Mouse (Mus musculus) limb, embryonic 11.5 days (tissue): ENCODE results near the gene Specc1. TPM values are rescaled to one million over a fixed set of nuclear protein-coding genes. Genes with fewer than 3 reads are reported as not detected.

ENCODE experiments used
- ATAC-seq: fragments of 200-750 bp; cut with Nextera tagmentation; 2 replicates; pipeline ENCODE4 v1.8.0; 2017; ENCODE audit warnings: low read depth; ENCODE audit not compliant: insufficient number of reproducible peaks, low FRiP score, low TSS enrichment
- DNase-seq: peaks from one replicate; pipeline ENCODE4 v3.0.0-alpha.2; 2015; ENCODE audit warnings: low spot score
- H3K27ac ChIP-seq: fragments of 300-500 bp; sonication (generic); replicated peaks from 2 replicates; pipeline ENCODE4 v1.5.1; 2014; ENCODE audit warnings: low read depth, mild to moderate bottlenecking, low read length
- H3K27me3 ChIP-seq: fragments of 300-500 bp; sonication (generic); 2 replicates; pipeline ENCODE4 v1.6.1; 2014; ENCODE audit warnings: mild to moderate bottlenecking, low read length, mixed read lengths; ENCODE audit not compliant: control insufficient read depth, insufficient read depth
- H3K36me3 ChIP-seq: fragments of 300-500 bp; sonication (generic); 2 replicates; pipeline ENCODE4 v1.6.1; 2014; ENCODE audit warnings: mild to moderate bottlenecking, low read length, moderate library complexity, mixed read lengths; ENCODE audit not compliant: control insufficient read depth, insufficient read depth
- H3K4me1 ChIP-seq: fragments of 300-500 bp; sonication (generic); 2 replicates; pipeline ENCODE4 v1.6.1; 2014; ENCODE audit warnings: low read length, mixed read lengths; ENCODE audit not compliant: control insufficient read depth, insufficient read depth
- H3K4me2 ChIP-seq: fragments of 300-500 bp; sonication (generic); 2 replicates; pipeline ENCODE4 v1.6.1; 2014; ENCODE audit warnings: low read depth, mild to moderate bottlenecking, moderate library complexity; ENCODE audit not compliant: severe bottlenecking
- H3K4me3 ChIP-seq: fragments of 300-500 bp; sonication (generic); 2 replicates; pipeline ENCODE4 v1.5.1; 2014; ENCODE audit warnings: low read depth, low read length
- H3K9ac ChIP-seq: fragments of 300-500 bp; sonication (generic); 2 replicates; pipeline ENCODE4 v1.6.1; 2014; ENCODE audit warnings: mild to moderate bottlenecking, low read length
- H3K9me3 ChIP-seq: fragments of 300-500 bp; sonication (generic); 2 replicates; pipeline ENCODE4 v1.6.1; 2016; ENCODE audit warnings: low read length; ENCODE audit not compliant: control insufficient read depth
- WGBS: fragments of 180-500 bp; shearing (Covaris S2); extraction: QIAGEN DNeasy Blood & Tissue Kit; methylation state at CpG from one replicate; pipeline ENCODE4 v1.1.7; 2014; 5-methylcytosine and 5-hydroxymethylcytosine counted together
- polyA plus RNA-seq: library from polyadenylated mRNA; unstranded; fragments of >200 nt; fragmentation: Nextera tagmentation; extraction: Ambion mirVana; gene quantifications from 2 replicates; pipeline ENCODE4 v1.2.1, GENCODE M21; 2014

Specc1 gene
- polyA plus RNA-seq, 1 experiment from 2014 or later, result 17.8 TPM

DNA sequence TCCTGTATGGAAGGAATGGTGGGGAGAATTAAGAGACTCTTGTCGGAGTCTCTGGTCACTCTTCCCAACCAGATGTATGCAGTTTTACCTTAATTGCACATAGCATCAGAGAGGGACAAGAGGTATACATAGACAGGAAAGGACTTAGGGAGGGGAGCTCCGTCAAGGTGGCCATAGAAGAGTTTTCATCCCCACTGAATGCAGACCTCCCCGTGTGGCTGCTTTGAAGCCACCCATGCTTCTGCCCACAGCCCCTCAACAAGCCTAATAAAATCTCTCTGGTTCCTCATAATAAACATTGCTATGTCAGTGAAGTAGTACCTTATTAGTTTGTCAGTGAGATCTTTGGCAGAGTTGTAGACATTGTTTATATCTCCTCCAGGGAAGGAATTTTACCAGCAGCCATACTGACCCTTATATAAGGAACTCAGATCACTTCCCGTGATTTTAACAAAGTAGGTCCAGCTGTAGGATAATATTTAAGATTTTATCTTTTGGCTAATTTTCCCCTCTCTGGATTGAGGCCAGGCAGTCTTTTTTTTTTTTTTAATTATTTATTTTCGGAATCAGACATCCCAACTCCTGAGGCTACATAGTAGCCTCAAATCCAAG lies 244.4 kb downstream of the Specc1 start:
- Histone ChIP-seq H3K36me3 (no peaks in the 10 kb centered on the region), H3K4me1 (no peaks in the 10 kb centered on the region), H3K27ac (no peak overlapping the region), H3K9me3 (no peaks in the 10 kb centered on the region), H3K4me2 (no peak overlapping the region), H3K27me3 (no peaks in the 10 kb centered on the region), H3K9ac (no peak overlapping the region), H3K4me3 (no peak overlapping the region)
- DNase-seq (no peak), ATAC-seq (no peak)
- 58% methylated on average over 5 of the region's 5 CpGs for WGBS

DNA sequence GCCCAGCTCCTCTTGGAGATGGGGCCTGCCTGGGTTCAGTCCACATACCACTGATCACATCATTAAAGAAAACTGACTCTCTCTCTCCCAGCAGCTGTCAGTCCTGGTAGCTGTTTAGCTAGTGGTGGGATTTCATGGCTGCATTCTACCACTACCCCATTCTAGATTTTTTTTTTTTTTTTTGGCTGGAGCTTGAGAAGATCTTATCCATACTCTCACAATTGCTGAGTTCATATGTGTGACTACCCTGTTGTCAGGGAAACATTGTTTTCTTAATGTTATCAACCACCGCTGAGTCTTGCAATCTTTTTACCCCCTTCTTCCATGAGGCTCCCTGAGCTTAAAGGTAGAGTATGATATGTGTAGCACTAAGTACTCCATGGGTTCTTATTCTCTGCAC lies 246.1 kb downstream of the Specc1 start:
- Histone ChIP-seq H3K4me1 (no peaks in the 10 kb centered on the region), H3K36me3 (no peaks in the 10 kb centered on the region), H3K27ac (no peak overlapping the region), H3K27me3 (no peaks in the 10 kb centered on the region), H3K4me2 (no peak overlapping the region), H3K9ac (no peak overlapping the region), H3K4me3 (no peak overlapping the region), H3K9me3 (no peaks in the 10 kb centered on the region)
- no peak for ATAC-seq
- DNase-seq, result no peak
- 91% methylated on average over 1 of the region's 1 CpGs for WGBS

DNA sequence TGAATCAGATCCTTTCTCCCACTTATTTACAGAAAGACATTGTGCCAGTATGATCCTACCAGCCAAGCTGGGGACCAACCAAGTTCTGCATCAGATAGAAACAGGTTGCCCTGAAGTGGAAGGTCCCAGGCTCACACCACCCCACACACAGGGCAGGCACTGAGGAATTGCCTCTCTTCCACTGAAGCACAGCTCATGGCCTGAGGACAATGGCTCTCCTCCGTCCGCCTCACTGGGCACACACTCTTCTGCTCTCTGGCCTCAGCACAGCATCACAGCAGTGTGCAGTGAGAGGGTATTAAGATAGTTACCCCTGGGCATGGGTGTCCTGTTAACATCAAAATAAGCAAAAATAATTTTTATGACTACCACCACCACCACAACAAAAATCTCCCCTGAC lies 252.5 kb downstream of the Specc1 start:
- H3K4me1 ChIP-seq, result no peaks in the 10 kb centered on the region
- H3K9me3 ChIP-seq, result no peaks in the 10 kb centered on the region
- H3K4me2 ChIP-seq, result no peak overlapping the region
- ATAC-seq, result no peak
- no peak for DNase-seq
- H3K4me3 ChIP-seq, result no peak overlapping the region
- 90% methylated on average over 2 of the region's 2 CpGs for WGBS
- H3K27ac ChIP-seq, result no peak overlapping the region
- H3K9ac ChIP-seq, result no peak overlapping the region
- H3K27me3 ChIP-seq, result no peaks in the 10 kb centered on the region
- H3K36me3 ChIP-seq, result no peaks in the 10 kb centered on the region

DNA sequence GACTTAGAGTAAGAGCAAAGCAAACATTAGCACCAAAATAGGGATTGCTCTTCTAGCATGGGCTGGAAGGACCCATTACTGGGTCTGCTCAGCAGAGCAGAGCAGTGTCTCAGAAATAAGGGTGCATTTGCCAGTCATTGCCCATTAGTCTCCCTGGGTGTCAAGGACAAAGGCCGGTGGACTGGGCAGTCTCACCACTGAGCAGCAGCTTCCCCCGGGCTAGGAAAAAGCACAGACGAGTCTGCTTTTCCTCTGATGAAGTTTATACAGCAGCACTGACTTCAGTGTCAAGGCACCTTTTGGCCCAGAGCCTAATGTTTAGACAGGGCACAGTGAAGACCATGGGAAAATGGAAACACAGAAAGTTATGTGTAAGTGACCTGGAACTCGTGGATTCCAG lies 253.3 kb downstream of the Specc1 start:
- Histone ChIP-seq H3K4me1 (no peaks in the 10 kb centered on the region), H3K9ac (no peak overlapping the region), H3K27me3 (no peaks in the 10 kb centered on the region), H3K9me3 (no peaks in the 10 kb centered on the region), H3K27ac (no peak overlapping the region), H3K4me3 (no peak overlapping the region), H3K36me3 (no peaks in the 10 kb centered on the region), H3K4me2 (no peak overlapping the region)
- WGBS, result 71% methylated on average over 4 of the region's 4 CpGs
- DNase-seq, result no peak
- no peak for ATAC-seq

DNA sequence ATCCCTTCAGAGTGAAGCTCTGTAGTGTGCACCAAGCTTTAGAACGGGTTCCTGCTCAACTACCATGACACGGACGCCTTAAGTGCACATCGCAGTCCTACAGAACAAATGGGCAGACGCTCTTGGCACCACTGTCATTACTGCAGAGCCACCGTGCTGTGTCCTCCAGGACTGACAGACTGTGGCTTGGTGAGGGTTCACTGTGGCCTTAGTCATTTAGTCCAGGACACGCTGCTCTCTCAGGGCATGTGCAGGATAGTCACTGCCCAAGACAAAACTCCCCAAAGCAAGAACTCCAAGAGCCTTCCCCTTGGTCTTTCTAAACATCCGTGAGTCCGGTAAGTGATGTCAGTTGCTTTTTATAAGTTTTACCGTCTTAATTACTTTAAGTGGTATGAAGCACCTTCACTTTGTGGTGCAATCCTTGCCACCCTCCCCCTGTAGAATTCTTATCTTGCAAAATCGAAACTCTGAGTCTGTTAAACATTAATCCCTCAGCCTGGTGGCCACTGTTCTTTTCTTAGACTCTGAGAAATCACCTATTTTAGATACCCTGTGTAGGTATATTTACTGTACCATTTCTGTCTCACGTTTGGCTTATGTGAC lies 256.9 kb downstream of the Specc1 start:
- no peak overlapping the region for H3K4me2 ChIP-seq
- H3K27me3 ChIP-seq, result no peaks in the 10 kb centered on the region
- no peaks in the 10 kb centered on the region for H3K36me3 ChIP-seq
- no peak overlapping the region for H3K27ac ChIP-seq
- no peaks in the 10 kb centered on the region for H3K9me3 ChIP-seq
- no peak overlapping the region for H3K4me3 ChIP-seq
- DNase-seq (no peak), ATAC-seq (no peak)
- H3K9ac ChIP-seq, result no peak overlapping the region
- no peaks in the 10 kb centered on the region for H3K4me1 ChIP-seq
- WGBS, result 90% methylated on average over 12 of the region's 12 CpGs

DNA sequence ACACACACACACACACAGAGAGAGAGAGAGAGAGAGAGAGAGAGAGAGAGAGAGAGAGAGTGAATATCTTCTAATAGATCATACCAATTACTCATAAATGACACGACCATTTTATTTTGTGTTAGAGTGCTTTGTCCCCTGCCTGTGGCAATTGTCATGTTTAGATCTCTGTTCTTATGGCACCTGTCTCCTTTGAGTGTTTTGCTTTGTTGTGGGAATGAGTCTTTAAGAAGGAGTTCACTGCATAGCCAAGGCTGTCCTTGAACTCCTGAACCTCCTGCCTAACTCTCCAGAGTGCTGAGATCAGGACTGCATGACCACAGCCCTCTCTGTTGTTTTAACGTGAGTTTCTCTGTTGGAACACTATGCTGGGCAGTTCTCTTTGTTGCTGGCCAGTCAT lies 258.5 kb downstream of the Specc1 start:
- Histone ChIP-seq H3K4me3 (no peak overlapping the region), H3K9ac (no peak overlapping the region), H3K4me2 (no peak overlapping the region), H3K4me1 (no peaks in the 10 kb centered on the region), H3K9me3 (no peaks in the 10 kb centered on the region), H3K27me3 (no peaks in the 10 kb centered on the region), H3K27ac (no peak overlapping the region), H3K36me3 (no peaks in the 10 kb centered on the region)
- DNase-seq (no peak), ATAC-seq (no peak)
- WGBS, result 75% methylated on average over 2 of the region's 2 CpGs

DNA sequence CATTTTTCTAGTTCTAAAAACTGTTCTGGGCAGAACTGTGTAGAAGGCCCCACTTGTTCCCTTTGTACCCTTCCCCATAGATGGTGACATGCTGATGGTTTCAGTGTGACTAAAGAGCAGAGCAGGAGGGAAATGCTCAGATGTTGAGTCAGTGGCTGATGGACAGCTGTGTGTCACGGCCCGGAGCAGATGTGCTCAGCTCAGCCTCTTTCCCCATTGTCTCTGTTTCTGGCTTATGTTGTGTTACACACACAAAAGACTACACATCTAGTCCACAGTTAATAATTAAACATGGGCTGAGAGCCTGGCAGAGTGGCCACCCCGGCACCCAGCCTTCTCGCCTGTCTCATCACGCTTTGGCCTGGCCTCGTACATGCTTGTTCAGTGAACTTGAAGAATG lies 261.2 kb downstream of the Specc1 start:
- Histone ChIP-seq H3K9me3 (no peaks in the 10 kb centered on the region), H3K4me2 (no peak overlapping the region), H3K4me1 (no peaks in the 10 kb centered on the region), H3K9ac (no peak overlapping the region), H3K4me3 (no peak overlapping the region), H3K36me3 (no peaks in the 10 kb centered on the region), H3K27ac (no peak overlapping the region), H3K27me3 (no peaks in the 10 kb centered on the region)
- 90% methylated on average over 6 of the region's 6 CpGs for WGBS
- DNase-seq, result no peak
- ATAC-seq, result no peak

DNA sequence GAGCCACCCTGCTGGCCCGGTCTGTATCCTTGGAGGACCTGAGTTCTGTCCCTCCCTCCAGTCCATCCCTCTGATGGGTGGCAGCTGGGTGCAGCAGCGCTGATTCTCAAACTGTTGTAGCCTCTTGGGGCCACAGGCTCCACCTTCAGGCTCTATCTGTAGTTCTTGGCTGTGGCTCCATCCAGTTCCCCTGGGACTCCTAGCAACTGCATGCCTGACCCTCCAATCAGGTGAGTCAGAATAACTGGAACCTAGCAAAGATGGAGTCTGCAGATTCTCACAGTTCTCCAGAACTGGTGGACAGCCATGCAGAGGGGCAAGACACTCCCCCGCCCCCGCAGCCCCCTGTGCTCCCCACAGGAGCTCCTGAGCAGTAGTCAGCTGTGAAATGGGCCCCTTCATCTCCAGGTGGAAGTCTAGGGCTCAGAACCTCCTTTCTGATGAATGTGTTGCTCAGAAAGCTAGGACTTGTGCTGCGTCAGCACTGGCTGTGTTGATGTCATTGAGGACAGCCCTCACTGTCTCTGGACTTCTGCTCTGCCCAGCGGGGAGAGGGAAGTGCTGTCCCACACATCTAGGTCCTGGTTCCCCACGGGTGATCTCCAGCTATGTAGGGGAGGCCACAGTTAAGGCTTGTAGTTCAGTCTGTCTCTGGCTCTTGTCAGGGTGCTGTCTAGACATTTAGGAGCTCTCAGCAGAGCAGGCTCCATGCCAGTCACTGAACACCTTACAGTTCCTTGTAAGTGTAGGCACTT lies 264.4 kb downstream of the Specc1 start:
- Histone ChIP-seq H3K27ac (no peak overlapping the region), H3K4me1 (no peaks in the 10 kb centered on the region), H3K36me3 (no peaks in the 10 kb centered on the region), H3K27me3 (no peaks in the 10 kb centered on the region), H3K4me2 (no peak overlapping the region), H3K4me3 (no peak overlapping the region), H3K9ac (no peak overlapping the region), H3K9me3 (no peaks in the 10 kb centered on the region)
- ATAC-seq (no peak), DNase-seq (no peak)
- 77% methylated on average over 7 of the region's 7 CpGs for WGBS
